10 mouse cellular contexts compared by ENCODE assay signal in genomic region chr17:86231741-86232179, GRCm38 (mm10).
DNase-seq lines count a peak whose midpoint lies in the region; ATAC-seq lines count a peak whose summit lies in the region.
"Had no signal": no experiment of that assay in that cellular context is flagged by ENCODE, and none has a peak within 500 bp of the region (broad histone marks: within the 10 kb centered on the region; RNA-seq: fewer than 3 reads in every experiment).

No protein-coding gene starts in this region.

- no peaks in the 10 kb centered on the region for H3K27me3 ChIP-seq in heart, embryonic 16.5 days (ENCODE audit: control insufficient read depth, insufficient read depth, low read length)
- H3K27me3 ChIP-seq: embryonic facial prominence, embryonic 15.5 days; liver, embryonic 13.5 days had no signal

- H3K9me3 ChIP-seq in heart, embryonic 16.5 days (replicated peaks; ENCODE audit: control insufficient read depth, low read length) = peaks cover 3% of the 10 kb centered on the region; the same call in 1 of the 2 replicates
- H3K9me3 ChIP-seq: embryonic facial prominence, embryonic 15.5 days; liver, embryonic 13.5 days had no signal

- no peaks in the 10 kb centered on the region for H3K36me3 ChIP-seq in heart, embryonic 16.5 days (ENCODE audit: control insufficient read depth, insufficient read depth)
- H3K36me3 ChIP-seq: embryonic facial prominence, embryonic 15.5 days; liver, embryonic 13.5 days had no signal

- H3K4me3 ChIP-seq in heart, embryonic 16.5 days (ENCODE audit: low read length) = no peak overlapping the region
- H3K4me3 ChIP-seq: embryonic facial prominence, embryonic 15.5 days; liver, embryonic 13.5 days had no signal

- ATAC-seq in heart, embryonic 16.5 days (replicated peaks; ENCODE audit: extremely low read depth, insufficient read depth, low FRiP score) = peak; percentile 66; the same call in 1 of the 2 replicates

- intact Hi-C loops in heart, postnatal 14 days (cut with DNase I) = no loop called here

- H3K4me1 ChIP-seq in heart, embryonic 16.5 days (ENCODE audit: control insufficient read depth, insufficient read depth, low read length) = peaks cover 22% of the 10 kb centered on the region
- H3K4me1 ChIP-seq: liver, embryonic 13.5 days had no signal

- peak overlapping the region; percentile 3; the same call in 1 of the 2 replicates for H3K9ac ChIP-seq in heart, embryonic 16.5 days (ENCODE audit: low read length)
- H3K9ac ChIP-seq: embryonic facial prominence, embryonic 15.5 days; liver, embryonic 13.5 days had no signal

- DNase-seq in heart, postnatal 14 days = no peak
- peak; percentile 78 for DNase-seq in adrenal gland, postnatal 14 days
- DNase-seq in cerebellum, postnatal 36 days = peak; percentile 71 to 73
- peak; percentile 38 for DNase-seq in lung, postnatal 36 days
- no peak for DNase-seq in frontal cortex, adult 2 months (ENCODE audit: extremely low spot score in 1 of 2, low spot score in 1 of 2)
- DNase-seq in right cerebral cortex, postnatal 36 days (ENCODE audit: low spot score in 2 of 2) = no peak
- DNase-seq in spleen, adult 18-20 months = no peak
- DNase-seq: liver, embryonic 13.5 days had no signal

- 37% methylated on average over 12 of the region's 12 CpGs for WGBS in heart, embryonic 16.5 days

- peak overlapping the region; percentile 38 for H3K27ac ChIP-seq in heart, embryonic 16.5 days (ENCODE audit: low read length)
- H3K27ac ChIP-seq: embryonic facial prominence, embryonic 15.5 days; liver, embryonic 13.5 days had no signal

- peak overlapping the region; percentile 20 for H3K4me2 ChIP-seq in heart, embryonic 16.5 days (ENCODE audit: low read depth, low read length)
- H3K4me2 ChIP-seq: embryonic facial prominence, embryonic 15.5 days; liver, embryonic 13.5 days had no signal

Comparison
In these comparisons a context has a peak if more than half of its experiments do, and no peak if none do; other contexts are left out.
1. DNase-seq: peak in adrenal gland, postnatal 14 days (single experiment), cerebellum, postnatal 36 days (2 of 2) and lung, postnatal 36 days (single experiment); none in heart, postnatal 14 days (0 of 2), frontal cortex, adult 2 months (0 of 2), right cerebral cortex, postnatal 36 days (0 of 2) and spleen, adult 18-20 months (0 of 2).